Mouse (Mus musculus) midbrain, embryonic 14.5 days (tissue): ENCODE measurements around the gene Ddx3x. TPM values are rescaled to one million over a fixed set of nuclear protein-coding genes. Genes with fewer than 3 reads are reported as not detected.

Experiments
- ATAC-seq: fragments of 200-750 bp; cut with Nextera tagmentation; 2 replicates; pipeline ENCODE4 v1.8.0; 2017; ENCODE audit warnings: moderate number of reproducible peaks, moderate library complexity; ENCODE audit not compliant: low FRiP score, low TSS enrichment
- DNase-seq: peaks from one replicate; pipeline ENCODE4 v3.0.0-alpha.2; 2015
- H3K27ac ChIP-seq: fragments of 300-500 bp; sonication (generic); replicated peaks from 2 replicates; pipeline ENCODE4 v1.5.1; 2014; ENCODE audit warnings: mild to moderate bottlenecking, low read depth, low read length, moderate library complexity
- H3K27me3 ChIP-seq: fragments of 300-500 bp; sonication (generic); 2 replicates; pipeline ENCODE4 v1.6.1; 2014; ENCODE audit warnings: low read length, control low read depth, mixed read lengths; ENCODE audit not compliant: control insufficient read depth, insufficient read depth
- H3K36me3 ChIP-seq: fragments of 300-500 bp; sonication (generic); 2 replicates; pipeline ENCODE4 v1.6.1; 2014; ENCODE audit warnings: low read length, control low read depth; ENCODE audit not compliant: control insufficient read depth, insufficient read depth
- H3K4me1 ChIP-seq: fragments of 300-500 bp; sonication (generic); 2 replicates; pipeline ENCODE4 v1.6.1; 2014; ENCODE audit warnings: mild to moderate bottlenecking, antibody characterized with exemption, low read length, control low read depth; ENCODE audit not compliant: control insufficient read depth, insufficient read depth
- H3K4me2 ChIP-seq: fragments of 300-500 bp; sonication (generic); 2 replicates; pipeline ENCODE4 v1.6.1; 2014; ENCODE audit warnings: mild to moderate bottlenecking, low read length, moderate library complexity
- H3K4me3 ChIP-seq: fragments of 300-500 bp; sonication (generic); replicated peaks from 2 replicates; pipeline ENCODE4 v1.5.1; 2014; ENCODE audit warnings: low read depth, low read length
- H3K9ac ChIP-seq: fragments of 300-500 bp; sonication (generic); replicated peaks from 2 replicates; pipeline ENCODE4 v1.6.1; 2014; ENCODE audit warnings: mild to moderate bottlenecking, low read length, moderate library complexity
- H3K9me3 ChIP-seq: fragments of 300-500 bp; sonication (generic); 2 replicates; pipeline ENCODE4 v1.6.1; 2016; ENCODE audit warnings: low read length, control low read depth, mixed read lengths; ENCODE audit not compliant: control insufficient read depth
- WGBS: fragments of 180-500 bp; shearing (Covaris S2); extraction: QIAGEN DNeasy Blood & Tissue Kit; methylation state at CpG from one replicate; pipeline ENCODE4 v1.1.7; 2014; 5-methylcytosine and 5-hydroxymethylcytosine counted together
- polyA plus RNA-seq: library from polyadenylated mRNA; unstranded; fragments of >200 nt; fragmentation: Nextera tagmentation; extraction: Ambion mirVana; gene quantifications from 2 replicates; pipeline ENCODE4 v1.2.1, GENCODE M21; 2014

The Ddx3x gene
- polyA plus RNA-seq, 1 experiment from 2014 or later: 142 TPM

- DNase-seq: no peak
- Histone ChIP-seq H3K4me2 (no peak overlapping the region), H3K9ac (no peak overlapping the region), H3K27ac (no peak overlapping the region), H3K4me3 (no peak overlapping the region), H3K27me3 (no peaks in the 10 kb centered on the region), H3K9me3 (no peaks in the 10 kb centered on the region), H3K36me3 (no peaks in the 10 kb centered on the region), H3K4me1 (0 out of 2 replicates have a peak, but pooled peaks cover 4% of the 10 kb centered on the region)
- ATAC-seq: no peak
- 74% methylated on average over 6 of the region's 6 CpGs for WGBS
Measured at GRCm38 (mm10) chrX:13275519-13276137, 5.1 kb upstream of the Ddx3x start.

- no peak overlapping the region for H3K4me3 ChIP-seq
- H3K36me3 ChIP-seq: peaks cover 6% of the 10 kb centered on the region
- no peak for ATAC-seq
- H3K9me3 ChIP-seq: no peaks in the 10 kb centered on the region
- H3K27ac ChIP-seq: peak overlapping the region; percentile 97
- no peak overlapping the region for H3K9ac ChIP-seq
- H3K27me3 ChIP-seq: no peaks in the 10 kb centered on the region
- WGBS: 74% methylated on average over 17 of the region's 17 CpGs
- peaks cover 9% of the 10 kb centered on the region; the same call in 1 of the 2 replicates for H3K4me1 ChIP-seq
- DNase-seq: no peak
- peak overlapping the region; percentile 74; the same call in 1 of the 2 replicates for H3K4me2 ChIP-seq
Measured at GRCm38 (mm10) chrX:13278996-13279395, 1.8 kb upstream of the Ddx3x start.

DNA sequence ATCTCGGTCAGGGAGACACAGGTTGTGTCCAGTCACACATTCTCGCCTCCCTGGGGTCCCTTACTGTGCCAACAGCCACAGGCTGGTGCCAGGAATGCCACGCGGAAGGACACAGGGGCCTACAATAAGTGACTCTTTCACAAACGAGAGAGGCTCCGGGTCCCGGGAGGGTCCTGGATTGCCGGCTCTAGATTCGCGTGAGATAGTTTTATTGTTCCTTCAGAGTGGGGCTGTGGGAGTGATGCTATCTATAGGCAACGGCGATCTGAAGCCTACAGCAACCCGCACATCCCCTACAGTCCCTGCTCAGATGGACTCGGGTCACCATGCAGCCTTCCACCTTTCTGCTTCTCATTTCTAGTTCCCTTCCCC lies 747 bp upstream of the Ddx3x start:
- peak; percentile 75 for DNase-seq
- ATAC-seq: no peak
- 1% methylated on average over 14 of the region's 14 CpGs for WGBS

DNA sequence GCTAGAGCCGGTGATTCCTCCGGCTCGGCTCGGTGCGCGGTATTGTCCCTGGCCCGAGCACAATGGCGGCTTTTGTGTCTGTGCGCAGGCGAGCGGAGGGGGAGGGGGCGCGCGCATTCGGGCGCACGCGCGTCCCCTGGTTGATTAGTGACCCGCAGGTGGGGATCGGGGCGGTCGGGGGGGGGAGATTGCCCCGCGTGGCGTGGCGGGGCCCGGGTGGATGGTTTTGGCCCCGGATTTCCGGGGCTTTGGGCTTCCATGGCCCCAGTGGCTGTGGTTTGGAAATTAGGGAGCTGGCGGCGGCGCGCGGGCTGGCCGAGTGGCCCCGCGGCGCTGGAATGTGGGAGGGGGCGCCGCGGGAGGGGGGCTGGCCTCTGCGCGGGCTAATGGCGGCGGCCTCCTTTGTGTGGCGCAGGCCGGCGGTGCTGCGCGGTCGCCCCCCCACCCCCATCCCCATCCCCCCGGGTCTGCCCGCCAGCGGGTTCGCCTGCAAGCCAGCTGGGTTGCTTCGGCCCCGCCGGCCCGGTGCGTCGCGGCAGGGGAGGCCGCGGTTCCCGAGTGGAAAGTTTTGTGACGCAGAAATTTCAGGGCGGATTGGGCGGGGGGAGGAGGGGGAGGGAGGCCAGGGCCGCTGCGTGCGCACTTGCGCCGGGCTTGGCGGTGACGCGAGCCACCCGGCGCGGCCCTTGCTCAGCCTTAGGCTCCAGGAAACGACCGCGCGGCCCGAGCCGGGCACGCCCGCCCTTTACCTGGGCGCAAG lies 739 bp downstream of the Ddx3x start:
- H3K27ac ChIP-seq: peak overlapping the region; percentile 97
- ATAC-seq (peak; percentile 77), DNase-seq (peak; percentile 83)
- H3K9me3 ChIP-seq: no peaks in the 10 kb centered on the region
- peak overlapping the region; percentile 74 for H3K4me2 ChIP-seq
- H3K4me3 ChIP-seq: peak overlapping the region; percentile 90
- H3K36me3 ChIP-seq: peaks cover 30% of the 10 kb centered on the region
- H3K9ac ChIP-seq: peak overlapping the region; percentile 98
- no peaks in the 10 kb centered on the region for H3K27me3 ChIP-seq
- under 1% methylated on average over 76 of the region's 89 CpGs for WGBS
- H3K4me1 ChIP-seq: peaks cover 21% of the 10 kb centered on the region

More for the DNA sequence above, 747 bp upstream of the Ddx3x start:
- peaks cover 18% of the 10 kb centered on the region for H3K4me1 ChIP-seq
- H3K4me3 ChIP-seq: peak overlapping the region; percentile 90
- peak overlapping the region; percentile 97 for H3K27ac ChIP-seq
- H3K36me3 ChIP-seq: peaks cover 16% of the 10 kb centered on the region
- H3K9ac ChIP-seq: peak overlapping the region; percentile 98
- H3K4me2 ChIP-seq: peak overlapping the region; percentile 74
- no peaks in the 10 kb centered on the region for H3K27me3 ChIP-seq
- no peaks in the 10 kb centered on the region for H3K9me3 ChIP-seq

DNA sequence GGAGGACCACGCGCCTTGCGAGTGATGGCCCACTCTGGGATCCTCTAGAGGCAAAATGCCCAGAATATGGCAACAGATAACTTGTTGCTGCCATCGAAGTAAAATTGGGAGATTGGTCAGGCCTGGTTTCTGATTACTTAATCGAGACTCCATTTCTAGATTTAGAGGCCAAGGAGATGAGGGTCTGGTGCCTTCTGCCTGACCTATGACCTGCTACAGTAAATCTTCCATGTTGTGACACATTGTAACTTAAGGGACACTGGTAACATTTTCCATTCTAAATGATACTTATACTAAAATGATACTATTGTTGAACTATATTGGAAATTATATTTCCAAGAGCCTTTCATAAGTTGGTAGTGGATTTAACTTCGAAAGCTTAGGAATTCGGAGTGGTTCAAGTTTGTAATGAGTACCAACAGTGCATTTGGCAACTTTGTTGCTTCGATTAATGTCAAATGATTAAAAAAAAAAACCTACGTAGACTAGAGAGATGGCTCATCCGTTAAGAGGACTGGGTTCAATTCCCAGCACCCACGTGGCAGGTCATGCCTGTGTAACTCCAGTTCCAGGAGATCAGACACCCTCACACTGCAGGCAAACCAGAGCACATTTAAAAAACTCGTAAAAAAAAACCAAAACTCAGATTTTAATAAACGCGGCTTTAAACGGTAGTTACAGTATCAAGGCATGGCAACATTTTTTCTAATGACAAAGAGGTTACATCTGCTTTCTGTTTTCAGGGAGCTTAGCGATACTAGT lies 1.5 kb downstream of the Ddx3x start:
- WGBS: 12% methylated on average over 16 of the region's 16 CpGs
- ATAC-seq (no peak), DNase-seq (no peak)

GRCm38 (mm10) chrX:13285772-13286171 lies 5.0 kb downstream of the Ddx3x start:
- no peak for ATAC-seq
- peaks cover 67% of the 10 kb centered on the region for H3K36me3 ChIP-seq
- H3K9me3 ChIP-seq: no peaks in the 10 kb centered on the region
- no peak overlapping the region for H3K4me3 ChIP-seq
- H3K4me2 ChIP-seq: no peak overlapping the region
- H3K27me3 ChIP-seq: no peaks in the 10 kb centered on the region
- H3K9ac ChIP-seq: no peak overlapping the region
- H3K27ac ChIP-seq: no peak overlapping the region
- H3K4me1 ChIP-seq: peaks cover 17% of the 10 kb centered on the region
- no peak for DNase-seq
- WGBS: 75% methylated on average over 4 of the region's 4 CpGs

More for the DNA sequence above, 1.5 kb downstream of the Ddx3x start:
- Histone ChIP-seq H3K4me3 (peak overlapping the region; percentile 90), H3K27ac (peak overlapping the region; percentile 97), H3K4me1 (peaks cover 21% of the 10 kb centered on the region), H3K9ac (peak overlapping the region; percentile 98), H3K9me3 (no peaks in the 10 kb centered on the region), H3K27me3 (no peaks in the 10 kb centered on the region), H3K4me2 (peak overlapping the region; percentile 74), H3K36me3 (peaks cover 34% of the 10 kb centered on the region)

- Histone ChIP-seq H3K4me2 (no peak overlapping the region), H3K9ac (no peak overlapping the region), H3K36me3 (peaks cover 33% of the 10 kb centered on the region), H3K9me3 (no peaks in the 10 kb centered on the region), H3K27ac (no peak overlapping the region), H3K4me1 (no peaks in the 10 kb centered on the region), H3K27me3 (no peaks in the 10 kb centered on the region), H3K4me3 (no peak overlapping the region)
- ATAC-seq (peak; percentile 24; the same call in 1 of the 2 replicates), DNase-seq (no peak)
- WGBS: 42% methylated on average over 6 of the region's 6 CpGs
Measured at GRCm38 (mm10) chrX:13294505-13295228, 13.9 kb downstream of the Ddx3x start.

DNA sequence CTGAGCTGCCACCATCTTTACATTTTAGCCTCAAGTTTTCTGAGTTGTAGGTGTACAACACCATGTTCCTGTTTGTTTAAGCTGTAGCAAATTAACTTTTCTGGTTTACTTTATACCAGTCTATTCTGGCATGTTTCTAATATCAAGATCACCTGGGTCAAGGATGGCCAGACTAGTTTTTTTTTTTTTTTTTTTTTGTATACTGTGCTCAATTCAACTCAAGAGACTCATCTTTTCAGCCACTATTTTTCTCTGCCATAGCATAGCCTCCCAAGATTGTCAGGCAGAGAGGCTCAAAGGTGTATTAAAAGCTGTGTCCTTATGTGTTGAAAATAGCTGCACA lies 14.4 kb downstream of the Ddx3x start:
- no peak for ATAC-seq
- Histone ChIP-seq H3K36me3 (peaks cover 28% of the 10 kb centered on the region), H3K4me1 (no peaks in the 10 kb centered on the region), H3K4me3 (no peak overlapping the region), H3K27me3 (no peaks in the 10 kb centered on the region), H3K4me2 (no peak overlapping the region), H3K9me3 (no peaks in the 10 kb centered on the region), H3K27ac (no peak overlapping the region), H3K9ac (no peak overlapping the region)
- DNase-seq: no peak
